Mouse (Mus musculus) heart, embryonic 16.5 days (tissue): Measurements from ENCODE around the gene Srrm4. TPM values are rescaled to one million over a fixed set of nuclear protein-coding genes. Genes with fewer than 3 reads are reported as not detected.

Experiments used
- ATAC-seq: fragments of 200-750 bp; cut with Nextera tagmentation; replicated peaks from 2 replicates; pipeline ENCODE4 v1.8.0; 2017; ENCODE audit warnings: moderate number of reproducible peaks; ENCODE audit not compliant: insufficient read depth, low FRiP score; ENCODE audit errors: extremely low read depth
- H3K27ac ChIP-seq: fragments of 300-500 bp; sonication (generic); 2 replicates; pipeline ENCODE4 v1.5.1; 2014; ENCODE audit warnings: mild to moderate bottlenecking, low read length, control low read depth, moderate library complexity
- H3K27me3 ChIP-seq: fragments of 300-500 bp; sonication (generic); 2 replicates; pipeline ENCODE4 v1.6.1; 2014; ENCODE audit warnings: low read length, mixed read lengths; ENCODE audit not compliant: control insufficient read depth, insufficient read depth
- H3K36me3 ChIP-seq: fragments of 300-500 bp; sonication (generic); 2 replicates; pipeline ENCODE4 v1.6.1; 2014; ENCODE audit not compliant: control insufficient read depth, insufficient read depth
- H3K4me1 ChIP-seq: fragments of 300-500 bp; sonication (generic); 2 replicates; pipeline ENCODE4 v1.6.1; 2014; ENCODE audit warnings: low read length, mixed read lengths; ENCODE audit not compliant: control insufficient read depth, insufficient read depth
- H3K4me2 ChIP-seq: fragments of 300-500 bp; sonication (generic); 2 replicates; pipeline ENCODE4 v1.6.1; 2014; ENCODE audit warnings: low read depth, mild to moderate bottlenecking, control low read depth, low read length
- H3K4me3 ChIP-seq: fragments of 300-500 bp; sonication (generic); 2 replicates; pipeline ENCODE4 v1.5.1; 2014; ENCODE audit warnings: mild to moderate bottlenecking, control low read depth, low read length
- H3K9ac ChIP-seq: fragments of 300-500 bp; sonication (generic); 2 replicates; pipeline ENCODE4 v1.6.1; 2014; ENCODE audit warnings: low read length, control low read depth
- H3K9me3 ChIP-seq: fragments of 300-500 bp; sonication (generic); replicated peaks from 2 replicates; pipeline ENCODE4 v1.6.1; 2016; ENCODE audit warnings: low read length; ENCODE audit not compliant: control insufficient read depth
- WGBS: fragments of 180-500 bp; shearing (Covaris S2); extraction: QIAGEN DNeasy Blood & Tissue Kit; methylation state at CpG from one replicate; pipeline ENCODE4 v1.1.7; 2014; 5-methylcytosine and 5-hydroxymethylcytosine counted together
- polyA plus RNA-seq: library from polyadenylated mRNA; unstranded; fragments of >200 nt; fragmentation: Nextera tagmentation; extraction: Ambion mirVana; gene quantifications from 2 replicates; pipeline ENCODE4 v1.2.1, GENCODE M21; 2015

The Srrm4 gene
- polyA plus RNA-seq, 1 experiment from 2014 or later, result 0.84 TPM

DNA sequence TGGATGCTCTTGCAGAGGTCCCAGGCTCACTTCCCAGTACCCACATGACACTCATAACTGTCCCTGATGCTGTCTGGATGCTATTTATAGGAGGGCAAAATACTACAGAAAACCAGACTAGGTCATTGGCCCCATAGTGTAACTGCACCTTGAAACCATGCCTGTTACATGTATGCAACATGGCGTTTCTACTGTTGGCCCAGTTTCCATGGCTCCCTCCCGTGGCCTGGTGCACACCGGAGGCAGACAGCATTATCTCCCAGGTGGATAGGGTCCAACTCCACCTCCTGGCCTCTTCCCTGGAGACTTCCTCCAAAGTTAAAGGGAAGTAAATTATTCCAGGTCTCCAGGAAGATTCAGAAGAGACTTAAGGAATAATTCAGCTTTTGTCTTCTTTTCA is 27.2 kb downstream of the Srrm4 start:
- H3K9ac ChIP-seq, result no peak overlapping the region
- no peaks in the 10 kb centered on the region for H3K4me1 ChIP-seq
- 71% methylated on average over 3 of the region's 3 CpGs for WGBS
- H3K36me3 ChIP-seq, result no peaks in the 10 kb centered on the region
- no peaks in the 10 kb centered on the region for H3K9me3 ChIP-seq
- ATAC-seq, result no peak
- H3K4me2 ChIP-seq, result no peak overlapping the region
- H3K4me3 ChIP-seq, result no peak overlapping the region
- no peaks in the 10 kb centered on the region for H3K27me3 ChIP-seq
- no peak overlapping the region for H3K27ac ChIP-seq

DNA sequence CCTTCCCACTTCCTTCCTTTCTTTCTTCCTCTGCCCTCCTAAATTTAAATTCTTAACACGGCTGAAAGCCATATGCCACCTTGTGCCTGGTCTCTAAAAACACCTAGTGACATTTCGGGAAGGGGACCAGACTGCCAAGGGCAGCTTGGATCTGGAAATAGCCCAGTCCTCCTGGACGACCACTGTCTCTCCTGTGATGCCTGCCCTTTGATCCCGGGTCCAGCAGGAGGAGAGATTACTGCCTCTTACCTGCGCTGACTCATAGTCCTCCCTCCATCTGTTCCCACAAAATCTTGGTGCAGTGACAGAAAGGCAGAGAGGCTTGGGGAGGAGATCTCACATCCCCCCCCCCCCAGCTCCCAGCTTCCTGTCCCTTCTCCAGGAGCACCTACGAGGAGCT is 27.9 kb downstream of the Srrm4 start:
- Histone ChIP-seq H3K36me3 (no peaks in the 10 kb centered on the region), H3K27me3 (no peaks in the 10 kb centered on the region), H3K4me3 (no peak overlapping the region), H3K4me1 (no peaks in the 10 kb centered on the region), H3K9ac (no peak overlapping the region), H3K27ac (no peak overlapping the region), H3K4me2 (no peak overlapping the region), H3K9me3 (no peaks in the 10 kb centered on the region)
- WGBS, result 57% methylated on average over 6 of the region's 6 CpGs
- no peak for ATAC-seq

DNA sequence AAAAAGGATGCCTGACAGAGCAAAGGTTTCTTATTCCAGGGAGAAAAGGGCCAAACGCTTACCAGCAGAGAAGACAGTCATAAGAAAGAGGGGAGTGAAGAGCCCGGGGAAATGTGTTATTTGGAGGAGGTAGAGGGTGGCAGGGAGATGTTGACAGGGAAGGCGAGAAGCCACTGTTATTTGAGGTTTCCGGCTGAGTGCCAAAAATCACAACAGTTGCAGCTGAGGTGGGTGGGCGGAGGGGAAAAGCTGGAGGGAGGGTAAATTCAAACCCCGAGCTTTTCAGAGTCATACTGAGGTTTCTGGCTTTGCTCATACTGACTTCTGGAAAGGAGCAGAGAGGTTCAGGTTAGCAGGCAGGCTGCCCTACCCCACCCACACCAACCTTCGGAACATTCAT is 32.5 kb downstream of the Srrm4 start:
- no peaks in the 10 kb centered on the region for H3K27me3 ChIP-seq
- H3K9me3 ChIP-seq, result no peaks in the 10 kb centered on the region
- no peak overlapping the region for H3K27ac ChIP-seq
- no peak overlapping the region for H3K4me2 ChIP-seq
- no peaks in the 10 kb centered on the region for H3K4me1 ChIP-seq
- no peak overlapping the region for H3K9ac ChIP-seq
- WGBS, result 57% methylated on average over 7 of the region's 7 CpGs
- H3K36me3 ChIP-seq, result no peaks in the 10 kb centered on the region
- no peak overlapping the region for H3K4me3 ChIP-seq
- no peak for ATAC-seq

DNA sequence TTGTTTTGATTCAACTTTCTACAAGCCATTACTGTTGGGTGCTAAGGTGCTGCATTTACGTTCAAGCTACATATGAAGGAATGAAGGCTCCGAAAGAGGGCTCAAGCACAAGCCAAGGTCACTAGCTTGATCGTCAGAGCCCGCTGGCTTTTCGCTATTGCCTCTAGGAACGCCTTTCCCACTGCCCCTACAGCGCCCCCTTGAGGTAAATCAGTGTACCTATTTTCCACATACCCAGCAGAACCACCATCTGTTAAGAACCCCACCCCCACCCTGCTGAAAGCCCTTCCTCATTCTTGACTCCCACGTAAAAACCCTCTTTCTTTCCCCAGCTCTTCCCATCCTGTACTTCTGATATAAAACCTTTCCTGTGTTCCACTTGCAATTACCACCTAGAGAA is 35.0 kb downstream of the Srrm4 start:
- Histone ChIP-seq H3K4me2 (no peak overlapping the region), H3K9me3 (no peaks in the 10 kb centered on the region), H3K9ac (no peak overlapping the region), H3K4me1 (no peaks in the 10 kb centered on the region), H3K36me3 (no peaks in the 10 kb centered on the region), H3K27ac (no peak overlapping the region), H3K27me3 (no peaks in the 10 kb centered on the region), H3K4me3 (no peak overlapping the region)
- no peak for ATAC-seq
- 38% methylated on average over 8 of the region's 8 CpGs for WGBS

DNA sequence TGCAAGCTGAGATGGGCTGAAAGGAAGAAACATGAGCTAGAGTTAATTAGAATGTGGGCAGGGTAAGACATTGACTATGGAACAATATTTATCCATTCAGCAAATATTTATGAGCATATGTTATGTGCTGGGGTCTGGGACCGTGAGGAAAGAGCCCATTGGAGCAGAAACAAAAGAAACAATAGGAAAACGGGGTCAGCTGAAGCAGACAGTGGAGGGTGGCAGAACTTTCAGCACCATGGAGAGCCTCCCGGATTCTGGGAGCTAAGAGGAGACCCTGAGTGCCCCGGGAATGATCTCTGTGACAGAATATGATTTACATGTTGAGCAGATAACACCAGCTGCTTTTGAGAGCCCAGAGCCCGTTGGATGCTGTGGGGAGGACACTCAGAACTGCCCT is 37.7 kb downstream of the Srrm4 start:
- Histone ChIP-seq H3K27me3 (no peaks in the 10 kb centered on the region), H3K27ac (no peak overlapping the region), H3K4me1 (no peaks in the 10 kb centered on the region), H3K36me3 (no peaks in the 10 kb centered on the region), H3K9ac (no peak overlapping the region), H3K4me2 (no peak overlapping the region), H3K4me3 (no peak overlapping the region), H3K9me3 (no peaks in the 10 kb centered on the region)
- ATAC-seq, result no peak
- 12% methylated on average over 5 of the region's 5 CpGs for WGBS

DNA sequence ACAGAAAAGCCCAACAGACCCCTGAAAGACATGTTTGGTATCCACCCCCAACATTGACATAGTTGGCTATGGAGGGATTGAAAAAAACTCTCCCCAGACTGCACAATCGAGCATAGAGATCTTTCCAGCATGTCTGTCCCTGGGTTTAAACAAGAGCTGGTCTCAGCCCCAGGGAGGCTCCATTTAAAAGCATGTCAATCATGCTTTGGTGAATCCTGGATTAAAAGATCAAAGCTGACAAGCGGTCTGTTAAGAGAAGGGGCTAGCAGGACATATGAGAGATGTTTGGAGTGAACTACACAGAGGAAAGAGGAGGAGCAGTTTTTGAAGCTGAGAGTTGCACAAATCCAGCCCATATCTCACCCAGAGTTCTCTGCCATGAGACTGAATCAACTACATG is 38.5 kb downstream of the Srrm4 start:
- no peaks in the 10 kb centered on the region for H3K27me3 ChIP-seq
- H3K4me3 ChIP-seq, result no peak overlapping the region
- H3K9me3 ChIP-seq, result no peaks in the 10 kb centered on the region
- H3K4me1 ChIP-seq, result no peaks in the 10 kb centered on the region
- H3K9ac ChIP-seq, result no peak overlapping the region
- H3K36me3 ChIP-seq, result no peaks in the 10 kb centered on the region
- H3K4me2 ChIP-seq, result no peak overlapping the region
- no peak overlapping the region for H3K27ac ChIP-seq
- 50% methylated on average over 2 of the region's 2 CpGs for WGBS
- no peak for ATAC-seq

DNA sequence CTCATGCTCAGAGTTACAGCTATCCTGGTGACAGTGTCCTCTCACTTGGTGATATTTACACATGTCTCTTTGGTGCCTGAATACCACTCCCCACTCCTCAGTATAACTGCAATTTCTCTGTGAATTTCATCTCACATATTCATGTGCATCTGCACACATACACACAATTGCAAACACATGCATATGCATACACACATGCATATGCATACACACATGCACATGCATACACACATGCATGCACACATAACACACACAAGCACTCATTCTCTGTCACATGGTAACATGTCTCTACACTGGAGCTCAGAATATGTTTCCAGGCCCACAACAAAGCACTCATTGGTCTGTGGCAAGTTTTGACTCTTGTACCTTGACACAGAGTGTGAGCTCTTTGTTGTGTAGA is 39.0 kb downstream of the Srrm4 start:
- Histone ChIP-seq H3K27me3 (no peaks in the 10 kb centered on the region), H3K9me3 (no peaks in the 10 kb centered on the region), H3K4me1 (no peaks in the 10 kb centered on the region), H3K4me3 (no peak overlapping the region), H3K9ac (no peak overlapping the region), H3K4me2 (no peak overlapping the region), H3K36me3 (no peaks in the 10 kb centered on the region), H3K27ac (no peak overlapping the region)
- no peak for ATAC-seq

DNA sequence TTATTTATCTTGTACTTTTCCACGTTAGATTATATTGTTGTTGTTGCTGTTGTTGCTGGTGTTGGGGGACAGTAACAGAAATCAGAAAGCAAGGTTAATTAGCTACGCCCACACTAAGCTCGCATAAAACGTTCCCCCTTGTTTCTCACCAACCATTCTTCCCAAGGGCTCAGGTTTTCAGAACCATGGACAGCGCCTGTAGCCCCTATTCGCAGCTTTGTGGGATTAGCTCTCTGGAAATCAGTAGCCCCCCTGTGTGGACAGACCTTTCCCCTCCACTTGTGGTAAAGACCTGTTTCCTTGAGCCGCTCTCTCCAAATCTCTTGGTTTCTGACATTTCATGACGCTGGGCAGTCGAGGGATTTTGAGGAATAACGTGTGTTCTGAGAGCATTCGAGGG is 45.9 kb downstream of the Srrm4 start:
- H3K27me3 ChIP-seq, result no peaks in the 10 kb centered on the region
- no peak overlapping the region for H3K4me2 ChIP-seq
- no peak overlapping the region for H3K27ac ChIP-seq
- H3K9me3 ChIP-seq, result 0 out of 2 replicates have a peak, but pooled peaks cover 2% of the 10 kb centered on the region
- no peak overlapping the region for H3K9ac ChIP-seq
- WGBS, result 31% methylated on average over 11 of the region's 11 CpGs
- no peak for ATAC-seq
- H3K4me3 ChIP-seq, result no peak overlapping the region
- H3K4me1 ChIP-seq, result no peaks in the 10 kb centered on the region
- no peaks in the 10 kb centered on the region for H3K36me3 ChIP-seq

DNA sequence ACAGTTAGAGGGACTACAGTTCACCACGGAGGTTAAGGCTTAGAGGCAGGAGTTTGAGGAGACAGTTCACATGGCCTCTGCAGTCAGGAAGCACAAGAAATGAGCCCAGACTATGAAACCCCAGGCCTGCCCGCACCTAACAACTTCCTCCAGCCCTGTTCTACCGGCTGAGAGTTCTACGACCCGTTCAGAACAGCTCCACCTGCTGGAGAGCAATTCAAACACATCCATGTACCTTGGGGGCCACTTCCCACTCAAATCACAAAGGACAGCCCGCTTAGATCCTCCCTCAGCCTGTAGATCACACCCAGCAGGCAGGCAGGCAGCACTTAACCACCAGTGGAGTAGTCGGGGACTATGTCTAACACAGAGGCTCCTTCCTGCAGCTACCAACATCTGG is 49.3 kb downstream of the Srrm4 start:
- Histone ChIP-seq H3K9me3 (0 out of 2 replicates have a peak, but pooled peaks cover 2% of the 10 kb centered on the region), H3K27me3 (no peaks in the 10 kb centered on the region), H3K4me1 (peaks cover 6% of the 10 kb centered on the region; the same call in 1 of the 2 replicates), H3K36me3 (no peaks in the 10 kb centered on the region), H3K27ac (no peak overlapping the region), H3K9ac (no peak overlapping the region), H3K4me2 (no peak overlapping the region), H3K4me3 (no peak overlapping the region)
- WGBS, result 61% methylated on average over 7 of the region's 7 CpGs
- no peak for ATAC-seq

DNA sequence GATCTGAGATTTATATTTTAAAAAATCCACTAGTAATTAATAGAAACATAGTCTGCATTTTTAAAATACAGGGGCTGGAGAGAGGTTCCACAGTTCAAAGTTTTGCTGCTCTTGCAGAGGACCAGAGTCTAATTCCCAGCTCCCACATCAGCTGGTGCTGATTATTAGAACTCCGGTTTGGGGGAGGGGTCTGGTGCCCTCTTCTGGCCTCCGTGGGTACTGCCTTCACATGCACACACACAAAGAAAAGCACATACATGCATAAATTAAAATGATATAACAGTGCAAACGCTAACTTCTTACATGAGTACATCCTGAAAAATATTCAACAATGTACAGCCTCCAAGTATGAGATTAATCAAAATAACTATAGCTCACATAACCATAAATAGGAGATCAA is 50.5 kb downstream of the Srrm4 start:
- Histone ChIP-seq H3K27ac (no peak overlapping the region), H3K4me2 (no peak overlapping the region), H3K4me1 (peaks cover 6% of the 10 kb centered on the region; the same call in 1 of the 2 replicates), H3K9me3 (0 out of 2 replicates have a peak, but pooled peaks cover 2% of the 10 kb centered on the region), H3K36me3 (no peaks in the 10 kb centered on the region), H3K27me3 (no peaks in the 10 kb centered on the region), H3K9ac (no peak overlapping the region), H3K4me3 (no peak overlapping the region)
- 86% methylated on average over 3 of the region's 3 CpGs for WGBS
- no peak for ATAC-seq
